Mouse (Mus musculus): ENCODE measurements around the gene Sdhaf2. TPM values are rescaled to one million over a fixed set of nuclear protein-coding genes. Genes with fewer than 3 reads are reported as not detected.

Gene Sdhaf2
- total and polyA plus RNA-seq, 2 experiments from 2014 or later: 51.5 to 56.1 TPM

- no peak for ATAC-seq (ENCODE audit: low FRiP score)
- Histone ChIP-seq H3K9ac (replicated peaks; ENCODE audit: low read length, poor library complexity, severe bottlenecking) (no peak overlapping the region), H3K27me3 (ENCODE audit: insufficient read depth, low read length) (no peaks in the 10 kb centered on the region), H3K27ac (ENCODE audit: low read depth, low read length) (no peak overlapping the region), H3K4me1 (ENCODE audit: insufficient read depth, low read length) (no peaks in the 10 kb centered on the region), H3K36me3 (ENCODE audit: insufficient read depth, low read length) (peaks cover 21% of the 10 kb centered on the region), H3K9me3 (ENCODE audit: low read length) (no peaks in the 10 kb centered on the region), H3K4me2 (ENCODE audit: low read depth, low read length, poor library complexity, severe bottlenecking) (no peak overlapping the region), H3K4me3 (ENCODE audit: low read depth, low read length) (no peak overlapping the region)
- 84% methylated on average over 6 of the region's 6 CpGs for WGBS
- no peak for DNase-seq (ENCODE audit: low spot score)
- no peak for TF ChIP-seq CTCF (IDR thresholded peaks at IDR 0.05)
These were observed 15.1 kb downstream of the Sdhaf2 start for GRCm38 (mm10) chr19:10510759-10511330.

GRCm38 (mm10) chr19:10502571-10502970 is 23.4 kb downstream of the Sdhaf2 start:
- 3% methylated on average over 4 of the region's 4 CpGs for WGBS
- no peak overlapping the region for H3K9ac ChIP-seq (replicated peaks; ENCODE audit: low read length, poor library complexity, severe bottlenecking)
- no peaks in the 10 kb centered on the region for H3K9me3 ChIP-seq (ENCODE audit: low read length)
- TF ChIP-seq CTCF (IDR thresholded peaks at IDR 0.05): peak; percentile 94
- no peak overlapping the region for H3K4me2 ChIP-seq (ENCODE audit: low read depth, low read length, poor library complexity, severe bottlenecking)
- no peak overlapping the region for H3K4me3 ChIP-seq (ENCODE audit: low read depth, low read length)
- H3K4me1 ChIP-seq (ENCODE audit: insufficient read depth, low read length): no peaks in the 10 kb centered on the region
- H3K36me3 ChIP-seq (ENCODE audit: insufficient read depth, low read length): peaks cover 18% of the 10 kb centered on the region
- no peaks in the 10 kb centered on the region for H3K27me3 ChIP-seq (ENCODE audit: insufficient read depth, low read length)
- H3K27ac ChIP-seq (ENCODE audit: low read depth, low read length): no peak overlapping the region
- DNase-seq (ENCODE audit: low spot score) (peak; percentile 63), ATAC-seq (ENCODE audit: low FRiP score) (peak; percentile 83)

GRCm38 (mm10) chr19:10500581-10500980 is 25.4 kb downstream of the Sdhaf2 start:
- no peaks in the 10 kb centered on the region for H3K27me3 ChIP-seq (ENCODE audit: insufficient read depth, low read length)
- H3K4me3 ChIP-seq (ENCODE audit: low read depth, low read length): no peak overlapping the region
- TF ChIP-seq CTCF (IDR thresholded peaks at IDR 0.05): no peak
- H3K4me2 ChIP-seq (ENCODE audit: low read depth, low read length, poor library complexity, severe bottlenecking): no peak overlapping the region
- no peaks in the 10 kb centered on the region for H3K9me3 ChIP-seq (ENCODE audit: low read length)
- WGBS: 93% methylated on average over 8 of the region's 8 CpGs
- ATAC-seq (ENCODE audit: low FRiP score): no peak
- no peak overlapping the region for H3K27ac ChIP-seq (ENCODE audit: low read depth, low read length)
- no peak overlapping the region for H3K9ac ChIP-seq (replicated peaks; ENCODE audit: low read length, poor library complexity, severe bottlenecking)
- no peak for DNase-seq (ENCODE audit: low spot score)
- H3K4me1 ChIP-seq (ENCODE audit: insufficient read depth, low read length): 0 out of 2 replicates have a peak, but pooled peaks cover 2% of the 10 kb centered on the region
- peaks cover 10% of the 10 kb centered on the region for H3K36me3 ChIP-seq (ENCODE audit: insufficient read depth, low read length)

GRCm38 (mm10) chr19:10497512-10498160 is 28.3 kb downstream of the Sdhaf2 start:
- peak; percentile 22 for DNase-seq (ENCODE audit: low spot score)
- H3K4me3 ChIP-seq (ENCODE audit: low read depth, low read length): no peak overlapping the region

GRCm38 (mm10) chr19:10496976-10497375 is 29.0 kb downstream of the Sdhaf2 start:
- H3K27me3 ChIP-seq (ENCODE audit: insufficient read depth, low read length): no peaks in the 10 kb centered on the region
- H3K4me2 ChIP-seq (ENCODE audit: low read depth, low read length, poor library complexity, severe bottlenecking): no peak overlapping the region
- peak overlapping the region; percentile 70 for H3K27ac ChIP-seq (ENCODE audit: low read depth, low read length)
- DNase-seq (ENCODE audit: low spot score) (no peak), ATAC-seq (ENCODE audit: low FRiP score) (peak; percentile 53)
- no peak for TF ChIP-seq CTCF (IDR thresholded peaks at IDR 0.05)
- peaks cover 10% of the 10 kb centered on the region; the same call in 1 of the 2 replicates for H3K36me3 ChIP-seq (ENCODE audit: insufficient read depth, low read length)
- no peak overlapping the region for H3K4me3 ChIP-seq (ENCODE audit: low read depth, low read length)
- H3K4me1 ChIP-seq (ENCODE audit: insufficient read depth, low read length): 0 out of 2 replicates have a peak, but pooled peaks cover 2% of the 10 kb centered on the region
- WGBS: 23% methylated on average over 2 of the region's 2 CpGs
- H3K9me3 ChIP-seq (ENCODE audit: low read length): no peaks in the 10 kb centered on the region
- H3K9ac ChIP-seq (replicated peaks; ENCODE audit: low read length, poor library complexity, severe bottlenecking): no peak overlapping the region; the same call in 1 of the 2 replicates

More at GRCm38 (mm10) chr19:10497512-10498160, 28.3 kb downstream of the Sdhaf2 start:
- Histone ChIP-seq H3K9ac (replicated peaks; ENCODE audit: low read length, poor library complexity, severe bottlenecking) (no peak overlapping the region; the same call in 1 of the 2 replicates), H3K4me1 (ENCODE audit: insufficient read depth, low read length) (0 out of 2 replicates have a peak, but pooled peaks cover 2% of the 10 kb centered on the region), H3K36me3 (ENCODE audit: insufficient read depth, low read length) (peaks cover 10% of the 10 kb centered on the region; the same call in 1 of the 2 replicates), H3K4me2 (ENCODE audit: low read depth, low read length, poor library complexity, severe bottlenecking) (no peak overlapping the region), H3K9me3 (ENCODE audit: low read length) (no peaks in the 10 kb centered on the region), H3K27ac (ENCODE audit: low read depth, low read length) (peak overlapping the region; percentile 55), H3K27me3 (ENCODE audit: insufficient read depth, low read length) (no peaks in the 10 kb centered on the region)
- ATAC-seq (ENCODE audit: low FRiP score): no peak
- WGBS: 49% methylated on average over 8 of the region's 8 CpGs
- TF ChIP-seq CTCF (IDR thresholded peaks at IDR 0.05): no peak

- WGBS: 93% methylated on average over 1 of the region's 1 CpGs
- 0 out of 2 replicates have a peak, but pooled peaks cover 2% of the 10 kb centered on the region for H3K4me1 ChIP-seq (ENCODE audit: insufficient read depth, low read length)
- H3K4me3 ChIP-seq (ENCODE audit: low read depth, low read length): no peak overlapping the region
- no peak for DNase-seq (ENCODE audit: low spot score)
- no peak for TF ChIP-seq CTCF (IDR thresholded peaks at IDR 0.05)
- H3K9me3 ChIP-seq (ENCODE audit: low read length): no peaks in the 10 kb centered on the region
- H3K27ac ChIP-seq (ENCODE audit: low read depth, low read length): no peak overlapping the region
- no peak for ATAC-seq (ENCODE audit: low FRiP score)
- H3K36me3 ChIP-seq (ENCODE audit: insufficient read depth, low read length): peaks cover 6% of the 10 kb centered on the region; the same call in 1 of the 2 replicates
- no peaks in the 10 kb centered on the region for H3K27me3 ChIP-seq (ENCODE audit: insufficient read depth, low read length)
- H3K9ac ChIP-seq (replicated peaks; ENCODE audit: low read length, poor library complexity, severe bottlenecking): no peak overlapping the region
- no peak overlapping the region for H3K4me2 ChIP-seq (ENCODE audit: low read depth, low read length, poor library complexity, severe bottlenecking)
These were observed 30.3 kb downstream of the Sdhaf2 start for GRCm38 (mm10) chr19:10495670-10496069.

Measured in midbrain, postnatal 0 days (tissue).